Mouse (Mus musculus) ovary, adult 10 weeks (tissue): ENCODE results near the gene Pisd. TPM values are rescaled to one million over a fixed set of nuclear protein-coding genes. Genes with fewer than 3 reads are reported as not detected.

Experiments
- polyA plus RNA-seq: library from polyadenylated mRNA; stranded (reverse); fragments of 350-450 nt; fragmentation: Illumina TruSeq; extraction: RNeasy Lipid Tissue Mini Kit (QIAGEN cat#74804); gene quantifications from one replicate; pipeline ENCODE4 v1.2.3, GENCODE M21; 2014

Pisd gene
- 6.6 TPM for polyA plus RNA-seq

DNA sequence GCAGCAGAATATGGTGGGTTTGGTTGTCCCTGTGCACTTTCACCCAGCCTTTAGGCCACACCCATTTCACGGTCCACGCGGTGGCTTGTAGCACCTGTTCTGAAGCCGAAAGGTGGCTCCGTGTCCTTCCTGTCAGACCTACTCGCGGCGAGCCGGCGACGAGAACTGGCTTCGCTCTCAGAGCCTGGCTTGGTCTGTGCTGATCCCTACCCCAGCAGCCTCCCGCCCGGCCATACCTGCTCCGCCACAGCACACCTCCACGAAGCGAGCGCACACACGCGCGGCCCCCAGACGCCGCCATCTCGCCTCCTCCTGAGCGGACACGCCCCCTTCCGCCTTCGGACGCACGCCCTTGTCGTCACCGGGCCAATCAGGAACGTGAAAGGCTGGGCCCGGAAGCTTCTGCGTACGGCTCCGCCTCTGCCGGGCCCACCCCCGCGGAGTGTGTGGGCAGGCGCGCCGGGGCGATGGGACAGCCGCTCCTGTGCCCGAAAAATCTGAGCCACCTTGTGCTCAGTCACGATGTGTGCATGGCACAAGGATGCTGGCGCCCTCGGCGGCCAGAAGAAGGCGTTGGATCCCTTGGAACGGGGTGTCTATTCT, at the start of gene Pisd:
Gene Pisd, minus strand, starts transcription at position 334 of the 603 bp plus-strand sequence.

DNA sequence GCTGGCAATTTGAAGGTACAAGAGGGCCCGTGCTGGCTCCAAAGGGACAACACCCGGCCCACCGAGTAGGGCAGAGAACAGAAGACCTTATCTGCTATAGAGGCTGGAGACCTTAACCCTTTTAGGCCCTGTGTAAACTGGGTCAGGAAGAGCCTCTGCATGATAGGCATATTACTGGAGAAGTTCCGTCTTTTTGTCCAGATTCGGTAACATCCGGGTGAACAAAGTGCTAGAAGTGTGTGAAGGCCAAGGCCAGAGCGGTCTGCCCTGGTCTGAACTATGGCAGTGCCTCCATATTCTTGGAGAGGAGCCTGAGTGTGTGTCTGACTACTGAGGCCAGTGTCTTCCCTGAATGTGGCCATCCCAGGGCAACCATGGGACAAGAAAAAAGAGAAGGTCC, 41.6 kb upstream of the Pisd start, which contains the start of gene Gm20671:
Gene Gm20671, minus strand, starts transcription at position 101 of the 400 bp plus-strand sequence.

Other genes starting within 250 kb of the Pisd start
- 136 TPM for gene Yes1, start 174.5 kb downstream of the Pisd start, polyA plus RNA-seq
- not detected for gene Gm20671, start 41.5 kb upstream of the Pisd start, polyA plus RNA-seq
- gene Prr14l, start 68.6 kb upstream of the Pisd start, polyA plus RNA-seq = 23.1 TPM
- gene Depdc5, start 78.1 kb upstream of the Pisd start, polyA plus RNA-seq = 65.7 TPM
- gene Ywhah, start 233.2 kb upstream of the Pisd start, polyA plus RNA-seq = 434 TPM